Mouse (Mus musculus) ES-Bruce4 (cell line): ENCODE measurements at regions not wholly inside any gene's neighbourhood (a gene's known extent, or its start where the extent isn't known, plus 50 kb on each side); places are given as distances from the start of the nearest gene placed in this dataset.

Source experiments
- H3K27ac ChIP-seq: 2 replicates; pipeline ENCODE4 v1.5.1; 2012; ENCODE audit warnings: low read length, inconsistent platforms; ENCODE audit not compliant: insufficient read depth
- H3K27me3 ChIP-seq: 2 replicates; pipeline ENCODE4 v1.6.1; 2012; ENCODE audit warnings: mild to moderate bottlenecking, low read length, inconsistent platforms; ENCODE audit not compliant: control insufficient read depth, poor library complexity, insufficient read depth, severe bottlenecking
- H3K36me3 ChIP-seq: 2 replicates; pipeline ENCODE4 v1.6.1; 2012; ENCODE audit warnings: inconsistent platforms, mild to moderate bottlenecking, low read length, moderate library complexity; ENCODE audit not compliant: control insufficient read depth, poor library complexity, insufficient read depth, severe bottlenecking
- H3K4me1 ChIP-seq: one replicate; pipeline ENCODE4 v1.8.1; 2011; ENCODE audit warnings: low read length; ENCODE audit not compliant: control insufficient read depth, insufficient read depth
- H3K4me3 ChIP-seq: 2 replicates; pipeline ENCODE4 v1.5.1; 2011; ENCODE audit warnings: low read depth, mild to moderate bottlenecking, low read length
- H3K9ac ChIP-seq: 2 replicates; pipeline ENCODE4 v1.6.1; 2012; ENCODE audit warnings: low read depth, mild to moderate bottlenecking, inconsistent platforms; ENCODE audit not compliant: poor library complexity, severe bottlenecking
- H3K9me3 ChIP-seq: replicated peaks from 2 replicates; pipeline ENCODE4 v1.6.1; 2012; ENCODE audit warnings: mild to moderate bottlenecking, low read length, inconsistent platforms; ENCODE audit not compliant: control insufficient read depth, poor library complexity, insufficient read depth, severe bottlenecking
- CTCF ChIP-seq: IDR thresholded peaks from one replicate; pipeline ENCODE4 v1.8.1; 2011; ENCODE audit warnings: low read depth, low read length
- EP300 ChIP-seq: IDR thresholded peaks from 2 replicates; pipeline ENCODE4 v1.6.1; 2011; ENCODE audit warnings: low read depth, low read length; ENCODE audit not compliant: insufficient read depth
- POLR2A ChIP-seq: IDR thresholded peaks from one replicate; pipeline ENCODE4 v1.8.1; 2011; ENCODE audit warnings: low read length; ENCODE audit not compliant: insufficient read depth

DNA sequence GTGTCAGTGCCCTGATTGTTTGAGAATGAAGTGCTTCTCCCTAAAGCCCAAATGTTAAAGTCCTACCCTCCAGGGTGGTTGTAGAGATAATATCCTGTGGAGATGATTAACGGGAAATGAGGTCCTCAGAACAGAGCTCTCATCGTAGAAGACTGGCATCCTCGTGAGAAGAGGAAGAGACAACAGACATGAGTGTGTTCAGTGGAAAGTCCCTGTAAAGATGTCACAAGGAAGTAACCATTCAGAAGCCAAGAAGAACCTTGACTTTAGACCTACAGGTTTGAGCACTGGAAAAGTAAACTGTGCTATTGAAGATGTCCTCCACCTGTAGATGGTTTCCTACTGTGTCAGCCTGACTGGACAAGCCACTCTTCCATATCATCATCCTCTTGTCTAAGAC lies 155.1 kb upstream of the Trib2 start:
- Histone ChIP-seq H3K9ac (no peak overlapping the region), H3K27ac (no peak overlapping the region), H3K4me1 (no peaks in the 10 kb centered on the region), H3K36me3 (no peaks in the 10 kb centered on the region), H3K9me3 (no peaks in the 10 kb centered on the region), H3K27me3 (no peaks in the 10 kb centered on the region), H3K4me3 (no peak overlapping the region)
- TF ChIP-seq EP300 (no peak), POLR2A (no peak), CTCF (no peak)

DNA sequence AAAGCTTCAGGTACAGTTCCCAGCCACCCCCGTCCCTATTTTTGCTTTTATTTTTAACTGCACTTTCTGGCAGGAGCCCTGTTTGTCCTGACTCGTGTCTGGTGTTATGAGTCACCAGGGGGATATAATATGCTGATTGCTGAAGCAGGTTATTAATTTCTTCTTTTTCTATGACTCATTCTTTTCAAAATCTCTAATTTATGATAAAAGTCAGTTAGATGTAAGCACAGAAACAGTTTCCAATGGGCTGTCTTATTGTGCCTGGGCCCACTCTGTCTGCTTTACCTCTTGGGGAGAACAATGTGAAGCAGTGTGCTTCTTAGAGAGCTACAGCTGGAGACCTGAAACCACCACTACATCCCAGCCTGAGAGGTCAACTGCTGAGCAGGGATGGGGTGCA lies 153.5 kb upstream of the Trib2 start:
- Histone ChIP-seq H3K36me3 (no peaks in the 10 kb centered on the region), H3K4me3 (no peak overlapping the region), H3K27me3 (no peaks in the 10 kb centered on the region), H3K27ac (no peak overlapping the region), H3K4me1 (no peaks in the 10 kb centered on the region), H3K9ac (no peak overlapping the region), H3K9me3 (no peaks in the 10 kb centered on the region; the same call in 1 of the 2 replicates)
- TF ChIP-seq POLR2A (no peak), CTCF (no peak), EP300 (no peak)

DNA sequence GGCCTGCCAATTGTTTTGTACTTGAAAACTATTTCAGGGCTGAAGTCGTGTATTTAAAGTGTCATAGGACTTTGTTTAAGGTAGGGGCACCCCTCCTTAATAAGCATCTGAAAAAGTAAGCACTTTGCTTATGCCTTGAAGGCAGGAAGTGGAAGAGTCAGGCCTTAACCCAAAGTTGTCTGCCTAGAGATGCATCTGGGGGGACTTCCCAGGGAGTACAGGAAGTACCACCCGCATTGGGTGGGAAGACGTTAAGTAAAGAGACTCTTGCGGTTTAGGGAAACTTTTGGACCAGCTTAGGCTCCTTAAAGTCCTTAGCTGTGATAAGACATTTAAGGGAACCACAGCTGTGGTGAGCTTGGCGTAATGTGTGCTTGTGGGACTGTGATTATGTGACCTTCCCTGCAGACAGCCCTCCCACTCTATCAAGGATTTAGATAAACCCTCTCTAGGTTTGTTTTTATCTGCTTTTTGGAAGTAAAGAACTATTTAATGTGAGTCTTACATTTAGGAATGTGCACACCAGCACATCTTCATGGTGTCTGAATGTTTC lies 150.9 kb upstream of the Trib2 start:
- no peaks in the 10 kb centered on the region for H3K27me3 ChIP-seq
- no peaks in the 10 kb centered on the region for H3K4me1 ChIP-seq
- no peaks in the 10 kb centered on the region for H3K36me3 ChIP-seq
- H3K9me3 ChIP-seq, result no peaks in the 10 kb centered on the region; the same call in 1 of the 2 replicates
- no peak overlapping the region for H3K4me3 ChIP-seq
- TF ChIP-seq POLR2A (no peak), EP300 (no peak), CTCF (no peak)
- H3K9ac ChIP-seq, result no peak overlapping the region
- no peak overlapping the region for H3K27ac ChIP-seq

DNA sequence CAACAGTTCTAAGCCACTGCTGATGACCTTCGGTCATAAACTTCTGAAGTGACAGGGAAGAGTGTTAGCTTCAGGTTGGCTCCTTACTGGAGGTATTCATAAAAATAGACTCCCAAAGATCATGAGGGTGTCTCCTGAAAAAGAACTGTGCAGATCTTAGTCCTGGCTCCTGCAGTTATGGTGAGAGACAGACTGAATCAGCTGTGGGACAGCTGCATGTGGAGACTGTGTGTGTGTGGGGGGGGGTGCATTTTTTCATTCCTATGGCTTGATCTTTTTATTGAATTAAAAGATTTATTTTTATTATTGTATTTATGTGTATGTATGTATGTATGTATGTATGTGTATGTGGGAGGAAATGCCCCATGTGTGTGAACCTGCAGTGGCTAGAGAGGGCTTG lies 149.9 kb upstream of the Trib2 start:
- no peaks in the 10 kb centered on the region; the same call in 1 of the 2 replicates for H3K9me3 ChIP-seq
- TF ChIP-seq CTCF (no peak), EP300 (no peak), POLR2A (no peak)
- no peaks in the 10 kb centered on the region for H3K4me1 ChIP-seq
- no peaks in the 10 kb centered on the region for H3K27me3 ChIP-seq
- no peak overlapping the region for H3K9ac ChIP-seq
- H3K36me3 ChIP-seq, result no peaks in the 10 kb centered on the region
- no peak overlapping the region for H3K4me3 ChIP-seq
- H3K27ac ChIP-seq, result no peak overlapping the region

DNA sequence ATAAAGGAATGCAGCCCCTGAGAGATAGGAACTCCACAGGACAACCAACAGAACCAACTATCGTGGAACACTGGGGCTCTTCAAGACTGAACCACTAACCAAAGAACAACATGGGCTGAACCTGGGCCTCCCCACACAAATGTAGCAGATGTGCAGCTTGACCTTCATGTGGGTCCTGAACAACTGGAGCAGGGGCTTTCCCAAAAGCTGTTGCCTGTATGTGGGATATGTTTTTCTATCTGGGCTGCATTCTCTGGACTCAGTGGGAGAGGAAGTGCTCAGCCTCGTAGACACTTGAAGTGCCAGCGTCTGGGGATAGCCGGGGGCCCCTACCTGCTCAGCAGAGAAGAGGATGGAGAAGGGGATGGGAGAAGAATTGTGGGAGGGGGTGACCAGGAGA lies 149.2 kb upstream of the Trib2 start:
- H3K27ac ChIP-seq, result no peak overlapping the region
- H3K4me3 ChIP-seq, result no peak overlapping the region
- no peaks in the 10 kb centered on the region for H3K36me3 ChIP-seq
- H3K9ac ChIP-seq, result no peak overlapping the region
- H3K9me3 ChIP-seq, result no peaks in the 10 kb centered on the region; the same call in 1 of the 2 replicates
- TF ChIP-seq POLR2A, result no peak
- no peak for TF ChIP-seq CTCF
- no peak for TF ChIP-seq EP300
- no peaks in the 10 kb centered on the region for H3K4me1 ChIP-seq
- no peaks in the 10 kb centered on the region for H3K27me3 ChIP-seq

DNA sequence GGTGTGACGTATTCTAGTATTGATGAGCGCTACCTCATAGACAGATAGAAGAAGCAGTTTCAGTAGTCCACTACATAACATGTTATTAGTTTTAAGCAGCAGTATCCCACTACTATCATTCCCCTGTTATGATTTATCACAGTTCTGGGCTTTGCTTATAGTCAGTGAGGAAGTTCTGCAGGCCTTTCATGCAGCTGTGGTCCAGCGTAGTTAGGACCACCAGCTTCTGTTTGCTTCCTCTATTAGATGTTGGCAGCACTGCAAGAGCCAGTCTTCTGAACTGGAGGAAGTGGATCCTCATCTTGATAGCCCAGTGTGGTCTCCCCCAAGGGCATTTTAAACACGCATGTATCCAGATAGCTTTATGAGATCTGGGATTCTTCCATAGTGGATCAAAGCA lies 147.4 kb upstream of the Trib2 start:
- TF ChIP-seq CTCF (no peak), POLR2A (no peak), EP300 (no peak)
- no peak overlapping the region for H3K9ac ChIP-seq
- H3K4me3 ChIP-seq, result no peak overlapping the region
- no peaks in the 10 kb centered on the region for H3K36me3 ChIP-seq
- H3K27ac ChIP-seq, result no peak overlapping the region
- H3K9me3 ChIP-seq, result no peaks in the 10 kb centered on the region; the same call in 1 of the 2 replicates
- H3K27me3 ChIP-seq, result no peaks in the 10 kb centered on the region
- no peaks in the 10 kb centered on the region for H3K4me1 ChIP-seq
